Mouse (Mus musculus): Measurements from ENCODE around the gene Adamts15. TPM values are rescaled to one million over a fixed set of nuclear protein-coding genes. Genes with fewer than 3 reads are reported as not detected.

Gene Adamts15
- polyA plus RNA-seq (2012; fragmentation: generic; extraction: Trizol) = not detected
- long read RNA-seq, experiment 1 = 0 reads
- long read RNA-seq, experiment 2 = 0 reads

DNA sequence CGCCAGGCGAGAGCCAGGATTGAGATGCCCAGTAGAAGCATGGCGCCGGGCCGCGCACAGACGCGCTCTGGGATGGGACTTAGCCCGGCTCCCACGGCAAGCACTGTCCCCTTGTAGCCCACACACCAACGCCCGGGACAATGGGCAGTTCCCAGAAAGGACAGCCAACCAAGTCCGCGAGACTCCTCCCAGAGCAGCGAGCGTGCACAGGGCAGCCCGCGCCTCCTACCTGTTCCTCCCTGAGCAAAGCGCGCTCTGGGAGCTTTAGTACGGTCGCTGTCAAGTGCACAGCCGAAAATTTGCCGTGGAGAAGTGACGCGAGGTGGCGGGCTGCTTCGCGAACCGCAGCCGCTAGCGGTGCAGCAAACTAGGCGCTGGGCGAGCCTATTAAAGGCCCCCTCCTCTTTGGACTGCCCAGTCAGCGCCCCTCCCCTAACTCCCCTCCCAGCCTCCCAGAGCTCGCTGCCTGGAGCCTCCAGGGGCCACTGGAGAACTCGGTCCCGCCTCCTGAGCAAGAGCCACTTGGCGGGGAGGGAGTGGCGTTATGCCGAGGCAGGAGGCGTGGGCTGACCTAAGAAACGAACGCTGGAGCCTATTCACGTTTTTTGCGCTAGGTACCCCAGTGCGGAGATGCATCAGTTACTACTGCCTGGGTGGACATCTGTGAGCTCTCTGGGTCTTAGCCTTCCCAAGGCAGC is at the start of gene Adamts15:
Gene Adamts15, minus strand, starts transcription at position 256 of the 698 bp plus-strand sequence.
- H3K79me2 ChIP-seq (ENCODE audit: control insufficient read depth, insufficient read depth) = no peaks in the 10 kb centered on the region
- no peaks in the 10 kb centered on the region for H3K36me3 ChIP-seq (ENCODE audit: control insufficient read depth, insufficient read depth)
- H3ac ChIP-seq (ENCODE audit: control insufficient read depth, insufficient read length, low read depth) = no peak within 1 kb of the TSS
- no peaks in the 10 kb centered on the region for H3K79me3 ChIP-seq (ENCODE audit: low read depth)
- no peak for TF ChIP-seq FOSL1 (IDR thresholded peaks at IDR 0.05; ENCODE audit: insufficient read depth, low read length, poor library complexity, severe bottlenecking)
- TF ChIP-seq MAX (IDR thresholded peaks at IDR 0.05) = no peak
- TF ChIP-seq MYOD1 (IDR thresholded peaks at IDR 0.05; ENCODE audit: control insufficient read depth, insufficient read length, low read depth) = no peak
- TF ChIP-seq USF1 (IDR thresholded peaks at IDR 0.05; ENCODE audit: low read depth) = no peak
- no peak for TF ChIP-seq CTCF (IDR thresholded peaks at IDR 0.05; ENCODE audit: control insufficient read depth, insufficient read depth, insufficient read length)
- no peak for TF ChIP-seq CEBPB (IDR thresholded peaks at IDR 0.05; ENCODE audit: low read depth)
- TF ChIP-seq MYOG (IDR thresholded peaks at IDR 0.05; ENCODE audit: control insufficient read depth, extremely low read depth, insufficient read length) = no peak
- H3K4me3 ChIP-seq (ENCODE audit: insufficient read depth, poor library complexity, severe bottlenecking) = no peak within 1 kb of the TSS
- H3K27me3 ChIP-seq (ENCODE audit: control insufficient read depth, insufficient read depth, insufficient read length) = no peaks in the 10 kb centered on the region

GRCm38 (mm10) chr9:30971967-30972366 is 49.7 kb upstream of the Adamts15 start:
- H3K27me3 ChIP-seq (ENCODE audit: control insufficient read depth, insufficient read depth, insufficient read length) = peaks cover 5% of the 10 kb centered on the region
- TF ChIP-seq USF1 (IDR thresholded peaks at IDR 0.05; ENCODE audit: low read depth) (no peak), MAX (IDR thresholded peaks at IDR 0.05) (no peak), CEBPB (IDR thresholded peaks at IDR 0.05; ENCODE audit: low read depth) (no peak), CTCF (IDR thresholded peaks at IDR 0.05; ENCODE audit: control insufficient read depth, insufficient read depth, insufficient read length) (no peak), MYOD1 (IDR thresholded peaks at IDR 0.05; ENCODE audit: control insufficient read depth, insufficient read length, low read depth) (no peak), MYOG (IDR thresholded peaks at IDR 0.05; ENCODE audit: control insufficient read depth, extremely low read depth, insufficient read length) (no peak), FOSL1 (IDR thresholded peaks at IDR 0.05; ENCODE audit: insufficient read depth, low read length, poor library complexity, severe bottlenecking) (no peak)
- no peak overlapping the region for H3ac ChIP-seq (ENCODE audit: control insufficient read depth, insufficient read length, low read depth)
- H3K36me3 ChIP-seq (ENCODE audit: control insufficient read depth, insufficient read depth) = no peaks in the 10 kb centered on the region
- no peaks in the 10 kb centered on the region for H3K79me2 ChIP-seq (ENCODE audit: control insufficient read depth, insufficient read depth)
- no peak overlapping the region for H3K4me3 ChIP-seq (ENCODE audit: insufficient read depth, poor library complexity, severe bottlenecking)
- H3K79me3 ChIP-seq (ENCODE audit: low read depth) = no peaks in the 10 kb centered on the region

DNA sequence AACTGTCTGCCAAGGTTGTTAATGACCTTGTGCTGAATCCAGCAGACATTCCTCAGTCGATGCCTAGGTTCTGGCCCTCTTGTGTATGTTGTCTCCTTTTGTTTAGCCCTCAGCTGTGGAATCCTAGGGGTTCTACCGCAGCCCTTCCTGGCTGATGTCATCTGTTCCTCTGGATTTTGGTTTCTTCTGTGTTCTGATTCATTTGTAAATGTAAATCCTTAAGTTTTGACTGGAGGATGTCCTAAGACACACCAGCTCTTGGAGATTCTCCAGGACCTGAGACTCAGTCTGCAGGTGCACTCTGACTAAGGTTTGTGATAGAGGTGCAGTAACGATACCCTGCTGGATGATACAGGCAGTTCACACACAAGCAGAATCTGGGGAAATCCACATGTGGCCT is 47.7 kb upstream of the Adamts15 start:
- H3K36me3 ChIP-seq (ENCODE audit: control insufficient read depth, insufficient read depth) = no peaks in the 10 kb centered on the region
- H3ac ChIP-seq (ENCODE audit: control insufficient read depth, insufficient read length, low read depth) = no peak overlapping the region
- H3K79me3 ChIP-seq (ENCODE audit: low read depth) = no peaks in the 10 kb centered on the region
- H3K79me2 ChIP-seq (ENCODE audit: control insufficient read depth, insufficient read depth) = no peaks in the 10 kb centered on the region
- H3K27me3 ChIP-seq (ENCODE audit: control insufficient read depth, insufficient read depth, insufficient read length) = peaks cover 5% of the 10 kb centered on the region
- H3K4me3 ChIP-seq (ENCODE audit: insufficient read depth, poor library complexity, severe bottlenecking) = no peak overlapping the region
- TF ChIP-seq CTCF (IDR thresholded peaks at IDR 0.05; ENCODE audit: control insufficient read depth, insufficient read depth, insufficient read length) = no peak

- no peak overlapping the region for H3ac ChIP-seq (ENCODE audit: control insufficient read depth, insufficient read length, low read depth)
- H3K79me2 ChIP-seq (ENCODE audit: control insufficient read depth, insufficient read depth) = no peaks in the 10 kb centered on the region
- H3K27me3 ChIP-seq (ENCODE audit: control insufficient read depth, insufficient read depth, insufficient read length) = peaks cover 5% of the 10 kb centered on the region
- H3K36me3 ChIP-seq (ENCODE audit: control insufficient read depth, insufficient read depth) = no peaks in the 10 kb centered on the region
- no peak for TF ChIP-seq FOSL1 (IDR thresholded peaks at IDR 0.05; ENCODE audit: insufficient read depth, low read length, poor library complexity, severe bottlenecking)
- no peak for TF ChIP-seq MYOD1 (IDR thresholded peaks at IDR 0.05; ENCODE audit: control insufficient read depth, insufficient read length, low read depth)
- no peak for TF ChIP-seq CEBPB (IDR thresholded peaks at IDR 0.05; ENCODE audit: low read depth)
- TF ChIP-seq MYOG (IDR thresholded peaks at IDR 0.05; ENCODE audit: control insufficient read depth, extremely low read depth, insufficient read length) = no peak
- TF ChIP-seq USF1 (IDR thresholded peaks at IDR 0.05; ENCODE audit: low read depth) = no peak
- TF ChIP-seq MAX (IDR thresholded peaks at IDR 0.05) = no peak
- TF ChIP-seq CTCF (IDR thresholded peaks at IDR 0.05; ENCODE audit: control insufficient read depth, insufficient read depth, insufficient read length) = no peak
- H3K79me3 ChIP-seq (ENCODE audit: low read depth) = no peaks in the 10 kb centered on the region
- H3K4me3 ChIP-seq (ENCODE audit: insufficient read depth, poor library complexity, severe bottlenecking) = no peak overlapping the region
These were observed 45.9 kb upstream of the Adamts15 start for GRCm38 (mm10) chr9:30968130-30968529.

- H3K36me3 ChIP-seq (ENCODE audit: control insufficient read depth, insufficient read depth) = no peaks in the 10 kb centered on the region
- no peaks in the 10 kb centered on the region for H3K79me2 ChIP-seq (ENCODE audit: control insufficient read depth, insufficient read depth)
- TF ChIP-seq FOSL1 (IDR thresholded peaks at IDR 0.05; ENCODE audit: insufficient read depth, low read length, poor library complexity, severe bottlenecking) (no peak), MYOD1 (IDR thresholded peaks at IDR 0.05; ENCODE audit: control insufficient read depth, insufficient read length, low read depth) (no peak), CEBPB (IDR thresholded peaks at IDR 0.05; ENCODE audit: low read depth) (no peak), USF1 (IDR thresholded peaks at IDR 0.05; ENCODE audit: low read depth) (no peak), MYOG (IDR thresholded peaks at IDR 0.05; ENCODE audit: control insufficient read depth, extremely low read depth, insufficient read length) (no peak), MAX (IDR thresholded peaks at IDR 0.05) (no peak), CTCF (IDR thresholded peaks at IDR 0.05; ENCODE audit: control insufficient read depth, insufficient read depth, insufficient read length) (no peak)
- H3K79me3 ChIP-seq (ENCODE audit: low read depth) = no peaks in the 10 kb centered on the region
- peaks cover 1% of the 10 kb centered on the region for H3K27me3 ChIP-seq (ENCODE audit: control insufficient read depth, insufficient read depth, insufficient read length)
- no peak overlapping the region for H3K4me3 ChIP-seq (ENCODE audit: insufficient read depth, poor library complexity, severe bottlenecking)
- no peak overlapping the region for H3ac ChIP-seq (ENCODE audit: control insufficient read depth, insufficient read length, low read depth)
These were observed 44.6 kb upstream of the Adamts15 start for GRCm38 (mm10) chr9:30966881-30967280.

GRCm38 (mm10) chr9:30964685-30965084 is 42.4 kb upstream of the Adamts15 start:
- Histone ChIP-seq H3ac (ENCODE audit: control insufficient read depth, insufficient read length, low read depth) (no peak overlapping the region), H3K79me3 (ENCODE audit: low read depth) (no peaks in the 10 kb centered on the region), H3K36me3 (ENCODE audit: control insufficient read depth, insufficient read depth) (no peaks in the 10 kb centered on the region), H3K79me2 (ENCODE audit: control insufficient read depth, insufficient read depth) (no peaks in the 10 kb centered on the region), H3K4me3 (ENCODE audit: insufficient read depth, poor library complexity, severe bottlenecking) (no peak overlapping the region), H3K27me3 (ENCODE audit: control insufficient read depth, insufficient read depth, insufficient read length) (no peaks in the 10 kb centered on the region)
- TF ChIP-seq CTCF (IDR thresholded peaks at IDR 0.05; ENCODE audit: control insufficient read depth, insufficient read depth, insufficient read length) = no peak
- no peak for TF ChIP-seq MYOD1 (IDR thresholded peaks at IDR 0.05; ENCODE audit: control insufficient read depth, insufficient read length, low read depth)
- TF ChIP-seq CEBPB (IDR thresholded peaks at IDR 0.05; ENCODE audit: low read depth) = no peak
- TF ChIP-seq USF1 (IDR thresholded peaks at IDR 0.05; ENCODE audit: low read depth) = no peak
- no peak for TF ChIP-seq MYOG (IDR thresholded peaks at IDR 0.05; ENCODE audit: control insufficient read depth, extremely low read depth, insufficient read length)
- TF ChIP-seq FOSL1 (IDR thresholded peaks at IDR 0.05; ENCODE audit: insufficient read depth, low read length, poor library complexity, severe bottlenecking) = no peak
- TF ChIP-seq MAX (IDR thresholded peaks at IDR 0.05) = no peak
